Mouse (Mus musculus): Measurements from ENCODE around the gene Eef2. TPM values are rescaled to one million over a fixed set of nuclear protein-coding genes. Genes with fewer than 3 reads are reported as not detected.
"Not testable (repeated sequence)": the region's sequence is repeated elsewhere in the genome, so short reads cannot be mapped to it uniquely, and the experiment has no call there.

Gene Eef2
- total and polyA plus RNA-seq, 3 experiments, result 1,393 to 1,508 (median 1,424) TPM

- no peak for DNase-seq
Observed at GRCm38 (mm10) chr10:81201807-81202758, 25.7 kb downstream of the Eef2 start, which contains the start of gene Nmrk2. Nmrk2 (minus strand) TSS chr10:81202051.

GRCm38 (mm10) chr10:81202978-81203720 lies 26.7 kb downstream of the Eef2 start:
- no peak for DNase-seq

- no peak for DNase-seq
Observed at GRCm38 (mm10) chr10:81204137-81204536, 27.7 kb downstream of the Eef2 start.

GRCm38 (mm10) chr10:81210154-81210553 lies 33.7 kb downstream of the Eef2 start:
- no peak for DNase-seq

- DNase-seq, result no peak
Observed at GRCm38 (mm10) chr10:81216260-81216659, 39.8 kb downstream of the Eef2 start.

- DNase-seq, result no peak
Observed at GRCm38 (mm10) chr10:81216810-81217209, 40.4 kb downstream of the Eef2 start.

GRCm38 (mm10) chr10:81217267-81217666 lies 40.8 kb downstream of the Eef2 start:
- DNase-seq, result not testable (repeated sequence)

- peak; percentile 65 for DNase-seq
Observed at GRCm38 (mm10) chr10:81217964-81218363, 41.5 kb downstream of the Eef2 start.

GRCm38 (mm10) chr10:81221402-81222015 lies 45.1 kb downstream of the Eef2 start:
- no peak for DNase-seq

GRCm38 (mm10) chr10:81223731-81224130 lies 47.3 kb downstream of the Eef2 start:
- DNase-seq, result not testable (repeated sequence)

- no peak for DNase-seq
Observed at GRCm38 (mm10) chr10:81229735-81230437, 53.5 kb downstream of the Eef2 start.

- DNase-seq, result no peak
Observed at GRCm38 (mm10) chr10:81230438-81231332, 54.3 kb downstream of the Eef2 start, which contains the start of gene Atcay. Atcay (minus strand) TSS chr10:81230833.

- DNase-seq, result no peak
Observed at GRCm38 (mm10) chr10:81231436-81231835, 55.0 kb downstream of the Eef2 start.

Other genes starting within 250 kb of the Eef2 start
Only the 30 nearest of the 31 such genes appear.
- gene Gng7, start 161.7 kb upstream of the Eef2 start, total RNA-seq (2021), result 1 to 10 TPM; 5.4 to 9.2 TPM
- gene Gng7, start 161.7 kb upstream of the Eef2 start, polyA plus RNA-seq (2012; rRNA removed), result 8.5 and 8.6 TPM in 2 replicates
- gene Diras1, start 151.0 kb upstream of the Eef2 start, total RNA-seq (2021), result 1 to 10 TPM; 1.4 to 3.6 TPM
- 2.1 and 2.4 TPM in 2 replicates for gene Diras1, start 151.0 kb upstream of the Eef2 start, polyA plus RNA-seq (2012; rRNA removed)
- 10 to 100 TPM; 50.9 to 53.0 TPM for gene Slc39a3, start 139.2 kb upstream of the Eef2 start, total RNA-seq (2021)
- 121 and 154 TPM in 2 replicates for gene Slc39a3, start 139.2 kb upstream of the Eef2 start, polyA plus RNA-seq (2012; rRNA removed)
- 100 to 1,000 TPM; 198 to 288 TPM for gene Sgta, start 116.5 kb upstream of the Eef2 start, total RNA-seq (2021)
- gene Sgta, start 116.5 kb upstream of the Eef2 start, polyA plus RNA-seq (2012; rRNA removed), result 495 and 554 TPM in 2 replicates
- gene Thop1, start 106.6 kb upstream of the Eef2 start, total RNA-seq (2021), result 10 to 100 TPM; 40.5 to 77.9 TPM
- gene Thop1, start 106.6 kb upstream of the Eef2 start, polyA plus RNA-seq (2012; rRNA removed), result 75.0 and 95.7 TPM in 2 replicates
- under 1 TPM; 0.59 to 0.86 TPM for gene Creb3l3, start 77.8 kb upstream of the Eef2 start, total RNA-seq (2021)
- 0.39 and 0.89 TPM in 2 replicates for gene Creb3l3, start 77.8 kb upstream of the Eef2 start, polyA plus RNA-seq (2012; rRNA removed)
- 100 to 1,000 TPM; 157 to 185 TPM for gene Map2k2, start 70.7 kb upstream of the Eef2 start, total RNA-seq (2021)
- gene Map2k2, start 70.7 kb upstream of the Eef2 start, polyA plus RNA-seq (2012; rRNA removed), result 787 and 873 TPM in 2 replicates
- gene Zbtb7a, start 41.4 kb upstream of the Eef2 start, total RNA-seq (2021), result 10 to 100 TPM; 62.9 to 80.9 TPM
- gene Zbtb7a, start 41.4 kb upstream of the Eef2 start, polyA plus RNA-seq (2012; rRNA removed), result 150 and 158 TPM in 2 replicates
- gene Pias4, start 8.7 kb upstream of the Eef2 start, total RNA-seq (2021), result 10 to 100 TPM; 27.3 to 29.8 TPM
- gene Pias4, start 8.7 kb upstream of the Eef2 start, polyA plus RNA-seq (2012; rRNA removed), result 41.4 and 48.6 TPM in 2 replicates
- 10 to 100 TPM; 74.6 to 76.7 TPM for gene Dapk3, start 6.4 kb downstream of the Eef2 start, total RNA-seq (2021)
- 100 and 127 TPM in 2 replicates for gene Dapk3, start 6.4 kb downstream of the Eef2 start, polyA plus RNA-seq (2012; rRNA removed)
- not detected for gene 4930442H23Rik, start 7.2 kb downstream of the Eef2 start, total RNA-seq (2021)
- gene 4930442H23Rik, start 7.2 kb downstream of the Eef2 start, polyA plus RNA-seq (2012; rRNA removed), result 0.12 TPM in 1 of 2 replicates, not detected in the other
- not detected for gene Nmrk2, start 25.4 kb downstream of the Eef2 start, total RNA-seq (2021)
- not detected in 2 replicates for gene Nmrk2, start 25.4 kb downstream of the Eef2 start, polyA plus RNA-seq (2012; rRNA removed)
- gene Atcay, start 54.2 kb downstream of the Eef2 start, total RNA-seq (2021), result 1 to 10 TPM; 2.4 to 3.8 TPM
- gene Atcay, start 54.2 kb downstream of the Eef2 start, polyA plus RNA-seq (2012; rRNA removed), result 1.4 and 1.6 TPM in 2 replicates
- 10 to 100 TPM; 12.6 to 14.1 TPM for gene Zfr2, start 56.5 kb downstream of the Eef2 start, total RNA-seq (2021)
- 38.7 and 47.5 TPM in 2 replicates for gene Zfr2, start 56.5 kb downstream of the Eef2 start, polyA plus RNA-seq (2012; rRNA removed)
- under 1 TPM; 0.69 to 0.73 TPM for gene Matk, start 76.3 kb downstream of the Eef2 start, total RNA-seq (2021)
- 0.86 and 1.0 TPM in 2 replicates for gene Matk, start 76.3 kb downstream of the Eef2 start, polyA plus RNA-seq (2012; rRNA removed)
- 100 to 1,000 TPM; 123 to 131 TPM for gene Mrpl54, start 90.3 kb downstream of the Eef2 start, total RNA-seq (2021)
- 193 and 221 TPM in 2 replicates for gene Mrpl54, start 90.3 kb downstream of the Eef2 start, polyA plus RNA-seq (2012; rRNA removed)
- 100 to 1,000 TPM in 1 of 2 experiments, 10 to 100 TPM in 1; 83.5 to 121 TPM for gene Apba3, start 90.3 kb downstream of the Eef2 start, total RNA-seq (2021)
- 165 and 188 TPM in 2 replicates for gene Apba3, start 90.3 kb downstream of the Eef2 start, polyA plus RNA-seq (2012; rRNA removed)
- gene Tjp3, start 115.0 kb downstream of the Eef2 start, total RNA-seq (2021), result under 1 TPM; 0.41 to 0.92 TPM
- gene Tjp3, start 115.0 kb downstream of the Eef2 start, polyA plus RNA-seq (2012; rRNA removed), result 0.52 and 0.72 TPM in 2 replicates
- gene Pip5k1c, start 116.3 kb downstream of the Eef2 start, total RNA-seq (2021), result 10 to 100 TPM; 34.3 to 44.6 TPM
- gene Pip5k1c, start 116.3 kb downstream of the Eef2 start, polyA plus RNA-seq (2012; rRNA removed), result 71.0 and 72.8 TPM in 2 replicates
- 10 to 100 TPM; 32.6 to 40.3 TPM for gene Cactin, start 144.5 kb downstream of the Eef2 start, total RNA-seq (2021)
- gene Cactin, start 144.5 kb downstream of the Eef2 start, polyA plus RNA-seq (2012; rRNA removed), result 35.5 and 37.4 TPM in 2 replicates
- gene Tbxa2r, start 152.1 kb downstream of the Eef2 start, total RNA-seq (2021), result 10 to 100 TPM; 33.2 to 45.4 TPM
- gene Tbxa2r, start 152.1 kb downstream of the Eef2 start, polyA plus RNA-seq (2012; rRNA removed), result 137 and 154 TPM in 2 replicates
- 10 to 100 TPM in 1 of 2 experiments, 1 to 10 TPM in 1; 2.9 to 10.3 TPM for gene Gipc3, start 166.6 kb downstream of the Eef2 start, total RNA-seq (2021)
- gene Gipc3, start 166.6 kb downstream of the Eef2 start, polyA plus RNA-seq (2012; rRNA removed), result 2.8 and 3.2 TPM in 2 replicates
- gene Hmg20b, start 173.8 kb downstream of the Eef2 start, total RNA-seq (2021), result 10 to 100 TPM; 81.6 to 89.9 TPM
- gene Hmg20b, start 173.8 kb downstream of the Eef2 start, polyA plus RNA-seq (2012; rRNA removed), result 272 and 280 TPM in 2 replicates
- gene Mfsd12, start 180.9 kb downstream of the Eef2 start, total RNA-seq (2021), result 10 to 100 TPM; 15.3 to 16.5 TPM
- gene Mfsd12, start 180.9 kb downstream of the Eef2 start, polyA plus RNA-seq (2012; rRNA removed), result 69.3 and 77.4 TPM in 2 replicates
- 1 to 10 TPM; 1.2 to 3.6 TPM for gene 4930404N11Rik, start 189.2 kb downstream of the Eef2 start, total RNA-seq (2021)
- 9.7 and 12.4 TPM in 2 replicates for gene 4930404N11Rik, start 189.2 kb downstream of the Eef2 start, polyA plus RNA-seq (2012; rRNA removed)
- 10 to 100 TPM; 40.7 to 45.0 TPM for gene Fzr1, start 201.9 kb downstream of the Eef2 start, total RNA-seq (2021)
- 95.6 and 103 TPM in 2 replicates for gene Fzr1, start 201.9 kb downstream of the Eef2 start, polyA plus RNA-seq (2012; rRNA removed)
- gene Dohh, start 207.8 kb downstream of the Eef2 start, total RNA-seq (2021), result 10 to 100 TPM; 39.6 to 54.3 TPM
- gene Dohh, start 207.8 kb downstream of the Eef2 start, polyA plus RNA-seq (2012; rRNA removed), result 125 and 132 TPM in 2 replicates
- 1 to 10 TPM; 1.8 to 2.5 TPM for gene Gm48551, start 207.8 kb downstream of the Eef2 start, total RNA-seq (2021)
- gene Gm48551, start 207.8 kb downstream of the Eef2 start, polyA plus RNA-seq (2012; rRNA removed), result 2.9 and 6.7 TPM in 2 replicates
- gene Gm48552, start 212.4 kb downstream of the Eef2 start, total RNA-seq (2021), result 1 to 10 TPM in 1 of 2 experiments, not detected in 1; 1.4 TPM
- 2.5 and 4.4 TPM in 2 replicates for gene Gm48552, start 212.4 kb downstream of the Eef2 start, polyA plus RNA-seq (2012; rRNA removed)
- gene Smim24, start 216.4 kb downstream of the Eef2 start, total RNA-seq (2021), result 1 to 10 TPM; 1.4 to 1.6 TPM
- gene Smim24, start 216.4 kb downstream of the Eef2 start, polyA plus RNA-seq (2012; rRNA removed), result 4.5 and 5.4 TPM in 2 replicates

Data from adrenal gland, adult 2 months (tissue).